Mouse (Mus musculus): ENCODE measurements around the gene Gng12. TPM values are rescaled to one million over a fixed set of nuclear protein-coding genes. Genes with fewer than 3 reads are reported as not detected.

The Gng12 gene
- polyA plus RNA-seq, 1 experiment, result 24.9 TPM

- H3K4me3 ChIP-seq (ENCODE audit: insufficient read depth, poor library complexity, severe bottlenecking), result no peak overlapping the region
- H3K79me3 ChIP-seq (ENCODE audit: low read depth), result no peaks in the 10 kb centered on the region
- H3K79me2 ChIP-seq (ENCODE audit: control insufficient read depth, insufficient read depth), result no peaks in the 10 kb centered on the region
- no peak for TF ChIP-seq MYOD1 (IDR thresholded peaks at IDR 0.05; ENCODE audit: control insufficient read depth, insufficient read length, low read depth)
- TF ChIP-seq MYOG (IDR thresholded peaks at IDR 0.05; ENCODE audit: control insufficient read depth, extremely low read depth, insufficient read length), result no peak
- no peak for TF ChIP-seq USF1 (IDR thresholded peaks at IDR 0.05; ENCODE audit: low read depth)
- TF ChIP-seq MAX (IDR thresholded peaks at IDR 0.05), result no peak
- TF ChIP-seq FOSL1 (IDR thresholded peaks at IDR 0.05; ENCODE audit: insufficient read depth, low read length, poor library complexity, severe bottlenecking), result no peak
- TF ChIP-seq CEBPB (IDR thresholded peaks at IDR 0.05; ENCODE audit: low read depth), result no peak
- TF ChIP-seq CTCF (IDR thresholded peaks at IDR 0.05; ENCODE audit: control insufficient read depth, insufficient read depth, insufficient read length), result no peak
- H3K36me3 ChIP-seq (ENCODE audit: control insufficient read depth, insufficient read depth), result no peaks in the 10 kb centered on the region
- no peaks in the 10 kb centered on the region for H3K27me3 ChIP-seq (ENCODE audit: control insufficient read depth, insufficient read depth, insufficient read length)
- H3ac ChIP-seq (ENCODE audit: control insufficient read depth, insufficient read length, low read depth), result no peak overlapping the region
Observed at GRCm38 (mm10) chr6:66920786-66921185, 24.6 kb downstream of the Gng12 start.

GRCm38 (mm10) chr6:66921755-66922154 is 25.6 kb downstream of the Gng12 start:
- no peak overlapping the region for H3K4me3 ChIP-seq (ENCODE audit: insufficient read depth, poor library complexity, severe bottlenecking)
- no peak overlapping the region for H3ac ChIP-seq (ENCODE audit: control insufficient read depth, insufficient read length, low read depth)
- H3K27me3 ChIP-seq (ENCODE audit: control insufficient read depth, insufficient read depth, insufficient read length), result no peaks in the 10 kb centered on the region
- TF ChIP-seq USF1 (IDR thresholded peaks at IDR 0.05; ENCODE audit: low read depth) (no peak), MYOD1 (IDR thresholded peaks at IDR 0.05; ENCODE audit: control insufficient read depth, insufficient read length, low read depth) (no peak), CEBPB (IDR thresholded peaks at IDR 0.05; ENCODE audit: low read depth) (no peak), MAX (IDR thresholded peaks at IDR 0.05) (no peak), FOSL1 (IDR thresholded peaks at IDR 0.05; ENCODE audit: insufficient read depth, low read length, poor library complexity, severe bottlenecking) (no peak), MYOG (IDR thresholded peaks at IDR 0.05; ENCODE audit: control insufficient read depth, extremely low read depth, insufficient read length) (no peak), CTCF (IDR thresholded peaks at IDR 0.05; ENCODE audit: control insufficient read depth, insufficient read depth, insufficient read length) (no peak)
- H3K79me2 ChIP-seq (ENCODE audit: control insufficient read depth, insufficient read depth), result no peaks in the 10 kb centered on the region
- H3K36me3 ChIP-seq (ENCODE audit: control insufficient read depth, insufficient read depth), result no peaks in the 10 kb centered on the region
- H3K79me3 ChIP-seq (ENCODE audit: low read depth), result no peaks in the 10 kb centered on the region

DNA sequence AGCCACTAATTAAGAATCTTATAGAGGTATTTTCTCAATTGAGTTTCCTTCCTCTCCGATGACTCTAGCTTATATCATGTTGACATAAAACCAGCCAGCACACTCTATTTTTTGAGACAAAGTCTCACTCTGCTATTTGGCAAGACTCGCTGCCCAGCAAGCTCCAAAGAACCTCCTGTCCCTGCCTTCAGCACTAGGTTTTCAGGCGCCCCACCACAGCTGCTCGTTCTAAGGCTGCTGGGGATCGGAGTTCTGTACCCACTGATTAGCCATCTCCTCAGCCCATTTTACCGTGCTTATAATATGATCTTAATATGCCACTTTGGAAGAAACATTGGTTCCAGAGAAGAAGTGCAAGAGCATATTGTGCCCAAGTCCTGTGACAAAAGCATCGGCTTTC is 26.3 kb downstream of the Gng12 start:
- Histone ChIP-seq H3K27me3 (ENCODE audit: control insufficient read depth, insufficient read depth, insufficient read length) (no peaks in the 10 kb centered on the region), H3K36me3 (ENCODE audit: control insufficient read depth, insufficient read depth) (no peaks in the 10 kb centered on the region), H3K79me2 (ENCODE audit: control insufficient read depth, insufficient read depth) (no peaks in the 10 kb centered on the region), H3K79me3 (ENCODE audit: low read depth) (no peaks in the 10 kb centered on the region), H3K4me3 (ENCODE audit: insufficient read depth, poor library complexity, severe bottlenecking) (no peak overlapping the region), H3ac (ENCODE audit: control insufficient read depth, insufficient read length, low read depth) (no peak overlapping the region)
- TF ChIP-seq MAX (IDR thresholded peaks at IDR 0.05), result no peak
- no peak for TF ChIP-seq USF1 (IDR thresholded peaks at IDR 0.05; ENCODE audit: low read depth)
- TF ChIP-seq CEBPB (IDR thresholded peaks at IDR 0.05; ENCODE audit: low read depth), result no peak
- no peak for TF ChIP-seq MYOD1 (IDR thresholded peaks at IDR 0.05; ENCODE audit: control insufficient read depth, insufficient read length, low read depth)
- TF ChIP-seq CTCF (IDR thresholded peaks at IDR 0.05; ENCODE audit: control insufficient read depth, insufficient read depth, insufficient read length), result no peak
- TF ChIP-seq FOSL1 (IDR thresholded peaks at IDR 0.05; ENCODE audit: insufficient read depth, low read length, poor library complexity, severe bottlenecking), result no peak
- TF ChIP-seq MYOG (IDR thresholded peaks at IDR 0.05; ENCODE audit: control insufficient read depth, extremely low read depth, insufficient read length), result no peak

DNA sequence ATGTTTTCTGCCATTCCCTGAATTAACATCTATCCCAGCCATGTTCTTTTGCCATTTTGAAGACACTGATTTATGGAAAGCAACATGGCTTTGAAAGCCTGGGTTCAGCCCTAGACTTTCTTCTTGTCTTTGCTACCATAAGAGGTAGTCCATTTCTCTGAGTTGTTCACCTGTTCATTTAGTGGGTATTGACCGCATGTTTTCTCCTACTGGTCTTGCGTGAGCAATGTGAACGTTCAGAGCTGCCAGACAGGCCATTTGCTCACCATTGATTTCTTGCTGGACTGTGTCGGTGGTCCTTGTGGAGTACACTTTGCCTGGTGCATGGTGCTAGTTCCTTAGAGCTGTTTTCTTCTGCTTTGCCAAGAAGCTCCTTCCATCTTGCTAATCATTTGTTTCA is 27.7 kb downstream of the Gng12 start:
- H3K79me3 ChIP-seq (ENCODE audit: low read depth), result no peaks in the 10 kb centered on the region
- no peaks in the 10 kb centered on the region for H3K36me3 ChIP-seq (ENCODE audit: control insufficient read depth, insufficient read depth)
- no peak for TF ChIP-seq MYOD1 (IDR thresholded peaks at IDR 0.05; ENCODE audit: control insufficient read depth, insufficient read length, low read depth)
- TF ChIP-seq CTCF (IDR thresholded peaks at IDR 0.05; ENCODE audit: control insufficient read depth, insufficient read depth, insufficient read length), result no peak
- TF ChIP-seq MYOG (IDR thresholded peaks at IDR 0.05; ENCODE audit: control insufficient read depth, extremely low read depth, insufficient read length), result no peak
- no peak for TF ChIP-seq USF1 (IDR thresholded peaks at IDR 0.05; ENCODE audit: low read depth)
- no peak for TF ChIP-seq MAX (IDR thresholded peaks at IDR 0.05)
- TF ChIP-seq CEBPB (IDR thresholded peaks at IDR 0.05; ENCODE audit: low read depth), result no peak
- TF ChIP-seq FOSL1 (IDR thresholded peaks at IDR 0.05; ENCODE audit: insufficient read depth, low read length, poor library complexity, severe bottlenecking), result no peak
- H3K79me2 ChIP-seq (ENCODE audit: control insufficient read depth, insufficient read depth), result no peaks in the 10 kb centered on the region
- no peak overlapping the region for H3ac ChIP-seq (ENCODE audit: control insufficient read depth, insufficient read length, low read depth)
- H3K4me3 ChIP-seq (ENCODE audit: insufficient read depth, poor library complexity, severe bottlenecking), result no peak overlapping the region
- no peaks in the 10 kb centered on the region for H3K27me3 ChIP-seq (ENCODE audit: control insufficient read depth, insufficient read depth, insufficient read length)

GRCm38 (mm10) chr6:66924315-66924965 is 28.2 kb downstream of the Gng12 start:
- TF ChIP-seq CTCF (IDR thresholded peaks at IDR 0.05; ENCODE audit: control insufficient read depth, insufficient read depth, insufficient read length), result no peak
- TF ChIP-seq USF1 (IDR thresholded peaks at IDR 0.05; ENCODE audit: low read depth), result no peak
- no peak for TF ChIP-seq MYOD1 (IDR thresholded peaks at IDR 0.05; ENCODE audit: control insufficient read depth, insufficient read length, low read depth)
- TF ChIP-seq CEBPB (IDR thresholded peaks at IDR 0.05; ENCODE audit: low read depth), result no peak
- TF ChIP-seq FOSL1 (IDR thresholded peaks at IDR 0.05; ENCODE audit: insufficient read depth, low read length, poor library complexity, severe bottlenecking), result no peak
- no peak for TF ChIP-seq MYOG (IDR thresholded peaks at IDR 0.05; ENCODE audit: control insufficient read depth, extremely low read depth, insufficient read length)
- TF ChIP-seq MAX (IDR thresholded peaks at IDR 0.05), result no peak

More at GRCm38 (mm10) chr6:66924315-66924965, 28.2 kb downstream of the Gng12 start:
- Histone ChIP-seq H3K79me2 (ENCODE audit: control insufficient read depth, insufficient read depth) (no peaks in the 10 kb centered on the region), H3K27me3 (ENCODE audit: control insufficient read depth, insufficient read depth, insufficient read length) (no peaks in the 10 kb centered on the region), H3ac (ENCODE audit: control insufficient read depth, insufficient read length, low read depth) (no peak overlapping the region), H3K36me3 (ENCODE audit: control insufficient read depth, insufficient read depth) (no peaks in the 10 kb centered on the region), H3K4me3 (ENCODE audit: insufficient read depth, poor library complexity, severe bottlenecking) (no peak overlapping the region), H3K79me3 (ENCODE audit: low read depth) (no peaks in the 10 kb centered on the region)

Data from C2C12 (cell line).